In the genomic region with DNA sequence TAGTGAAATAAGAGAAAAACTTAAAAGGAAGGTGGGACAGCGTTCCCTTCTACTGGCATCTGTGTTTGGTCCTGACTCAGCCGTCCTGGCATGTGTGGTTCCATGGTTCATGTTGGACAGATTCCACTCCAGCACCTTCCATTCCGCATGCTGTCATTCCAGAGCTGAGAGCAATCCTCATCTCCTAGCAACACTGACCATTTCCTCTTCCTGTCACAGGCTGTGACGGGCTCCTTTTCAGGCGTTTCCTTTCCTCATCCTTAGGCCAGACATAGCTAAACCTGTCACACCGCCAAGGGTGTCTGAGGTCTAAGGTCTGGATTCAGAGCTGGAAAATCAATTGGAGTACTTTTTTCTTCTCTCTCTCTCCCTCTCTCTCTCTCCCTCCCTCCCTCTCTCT, we compare ENCODE assay signal across 10 mouse cellular contexts. TPM values are rescaled to one million over a fixed set of nuclear protein-coding genes. Genes with fewer than 3 reads are reported as not detected.
A peak's percentile ranks its signal among the peaks of the same experiment; 100 is the strongest.
DNase-seq lines count a peak whose midpoint lies in the region; ATAC-seq and TF ChIP-seq lines count a peak whose summit lies in the region.
"Had no signal": no experiment of that assay in that cellular context is flagged by ENCODE, and none has a peak within 500 bp of the region (broad histone marks: within the 10 kb centered on the region; RNA-seq: fewer than 3 reads in every experiment).

No protein-coding gene starts in this region.

- no peak overlapping the region for H3K4me3 ChIP-seq in heart, embryonic 12.5 days
- no peak overlapping the region for H3K4me3 ChIP-seq in left cerebral cortex, adult 2 months
- H3K4me3 ChIP-seq: midbrain, embryonic 12.5 days had no signal

- H3K27ac ChIP-seq in heart, embryonic 12.5 days (ENCODE audit: poor library complexity, severe bottlenecking), result peak overlapping the region; percentile 60
- H3K27ac ChIP-seq in left cerebral cortex, adult 2 months, result no peak overlapping the region
- H3K27ac ChIP-seq: midbrain, embryonic 12.5 days had no signal

- intact Hi-C loops in left cerebral cortex, adult 2 months (cut with DNase I), result no loop called here

- H3K27me3 ChIP-seq in heart, embryonic 12.5 days (replicated peaks), result no peaks in the 10 kb centered on the region
- H3K27me3 ChIP-seq: midbrain, embryonic 12.5 days had no signal

- no peak for TF ChIP-seq CTCF in left cerebral cortex, adult 2 months (IDR thresholded peaks at IDR 0.05)

- no peaks in the 10 kb centered on the region for H3K36me3 ChIP-seq in heart, embryonic 12.5 days
- H3K36me3 ChIP-seq: midbrain, embryonic 12.5 days had no signal

- DNase-seq in 3T3-L1 (ENCODE audit: low read depth, low spot score) (peak; percentile 98), ES-CJ7 (ENCODE audit: low read depth, low spot score) (peak; percentile 17)
- peak; percentile 57 to 62 for DNase-seq in kidney, postnatal 36 days
- DNase-seq in left cerebral cortex, adult 2 months (ENCODE audit: extremely low spot score in 1 of 2, low spot score in 2 of 2), result no peak
- DNase-seq in frontal cortex, postnatal 36 days (ENCODE audit: low spot score in 2 of 2), result no peak
- no peak for DNase-seq in layer of hippocampus, postnatal 25 days (ENCODE audit: extremely low spot score in 1 of 2, low spot score in 1 of 2)
- DNase-seq: layer of hippocampus, postnatal 36 days; retina, postnatal 1 day had no signal

- peak overlapping the region; percentile 38; the same call in 1 of the 2 replicates for H3K4me2 ChIP-seq in heart, embryonic 12.5 days
- H3K4me2 ChIP-seq: midbrain, embryonic 12.5 days had no signal

- no peak overlapping the region for H3K9ac ChIP-seq in heart, embryonic 12.5 days
- H3K9ac ChIP-seq: midbrain, embryonic 12.5 days had no signal

- ATAC-seq in heart, embryonic 12.5 days (ENCODE audit: insufficient number of reproducible peaks, low FRiP score), result peak; percentile 79

- peaks cover 24% of the 10 kb centered on the region for H3K4me1 ChIP-seq in heart, embryonic 12.5 days (replicated peaks)
- H3K4me1 ChIP-seq: midbrain, embryonic 12.5 days had no signal

- no peaks in the 10 kb centered on the region for H3K9me3 ChIP-seq in heart, embryonic 12.5 days (replicated peaks)
- H3K9me3 ChIP-seq: midbrain, embryonic 12.5 days had no signal

- WGBS in heart, embryonic 12.5 days, result 34% methylated on average over 6 of the region's 6 CpGs

RNA-seq across cellular contexts. Expression of a gene that starts 40.5 kb away (rescaled TPM):
- polyA plus RNA-seq in heart, embryonic 12.5 days (2016; fragmentation: Nextera tagmentation; extraction: Ambion mirVana), result 16.5 and 17.7 TPM in 2 replicates
- total RNA-seq in left cerebral cortex, adult 2 months (2021), result 1 to 10 TPM; 3.7 TPM
- 1 to 10 TPM; 2.8 to 3.8 TPM for total RNA-seq in layer of hippocampus, postnatal 25 days (2021)

Comparison
In these comparisons a context has a peak if more than half of its experiments do, and no peak if none do; other contexts are left out.
1. DNase-seq: peak in 3T3-L1 (single experiment), ES-CJ7 (single experiment) and kidney, postnatal 36 days (2 of 2); none in left cerebral cortex, adult 2 months (0 of 2), frontal cortex, postnatal 36 days (0 of 2) and layer of hippocampus, postnatal 25 days (0 of 2).